Mouse (Mus musculus) liver, embryonic 14.5 days (tissue): ENCODE results near the gene Ltb. TPM values are rescaled to one million over a fixed set of nuclear protein-coding genes. Genes with fewer than 3 reads are reported as not detected.
A peak's percentile ranks its signal among the peaks of the same experiment; 100 is the strongest.

ENCODE experiments used
- ATAC-seq: fragments of 200-750 bp; cut with Nextera tagmentation; 2 replicates; pipeline ENCODE4 v1.8.0; 2017; ENCODE audit warnings: moderate number of reproducible peaks, mild to moderate bottlenecking, moderate library complexity; ENCODE audit not compliant: insufficient read depth
- DNase-seq, 3 experiments: peaks; one replicate each; pipeline ENCODE4 v3.0.0-alpha.2; 2012 to 2013; ENCODE audit warnings: low read depth in 3 of 3, low spot score in 3 of 3
- H3K27ac ChIP-seq: fragments of 300-500 bp; sonication (generic); 2 replicates; pipeline ENCODE4 v1.5.1; 2014; ENCODE audit warnings: moderate library complexity, mild to moderate bottlenecking, control low read depth, inconsistent platforms
- H3K27me3 ChIP-seq: fragments of 300-500 bp; sonication (generic); 2 replicates; pipeline ENCODE4 v1.6.1; 2014; ENCODE audit warnings: mild to moderate bottlenecking, low read length, moderate library complexity; ENCODE audit not compliant: control insufficient read depth, insufficient read depth
- H3K36me3 ChIP-seq: fragments of 300-500 bp; sonication (generic); replicated peaks from 2 replicates; pipeline ENCODE4 v1.6.1; 2014; ENCODE audit warnings: low read depth; ENCODE audit not compliant: control insufficient read depth, insufficient read depth
- H3K4me1 ChIP-seq, 2 experiments: fragments of 200-500 bp in 1 of 2; fragments of 300-500 bp in 1 of 2; sonication (generic) in 1 of 2; replicated peaks; 2 replicates each; pipeline ENCODE4 v1.6.1; 2012 to 2014; ENCODE audit warnings: antibody characterized with exemption in 1 of 2, inconsistent platforms in 1 of 2, low read length in 1 of 2; ENCODE audit not compliant: control insufficient read depth in 2 of 2, insufficient read depth in 2 of 2
- H3K4me2 ChIP-seq: fragments of 300-500 bp; sonication (generic); 2 replicates; pipeline ENCODE4 v1.6.1; 2014; ENCODE audit warnings: low read depth, mild to moderate bottlenecking, control low read depth, moderate library complexity
- H3K4me3 ChIP-seq, 2 experiments: fragments of 200-500 bp in 1 of 2; fragments of 300-500 bp in 1 of 2; sonication (generic) in 1 of 2; 2 replicates each; pipeline ENCODE4 v1.5.1; 2012 to 2014; ENCODE audit warnings: low read depth in 2 of 2, low read length in 2 of 2, mild to moderate bottlenecking in 2 of 2, control low read depth in 1 of 2, inconsistent platforms in 1 of 2, moderate library complexity in 1 of 2; ENCODE audit not compliant: insufficient read depth in 1 of 2
- H3K9ac ChIP-seq: fragments of 300-500 bp; sonication (generic); replicated peaks from 2 replicates; pipeline ENCODE4 v1.6.1; 2014; ENCODE audit warnings: mild to moderate bottlenecking, control low read depth, moderate library complexity
- H3K9me3 ChIP-seq: fragments of 300-500 bp; sonication (generic); 2 replicates; pipeline ENCODE4 v1.6.1; 2016; ENCODE audit warnings: low read length, mixed read lengths; ENCODE audit not compliant: control insufficient read depth
- CTCF ChIP-seq: IDR thresholded peaks from 2 replicates; pipeline ENCODE4 v1.5.1; 2016; ENCODE audit warnings: antibody characterized with exemption, low read depth, control low read depth
- EP300 ChIP-seq: IDR thresholded peaks from 2 replicates; pipeline ENCODE4 v1.6.1; 2016; ENCODE audit warnings: antibody characterized with exemption, low read depth
- WGBS: fragments of 180-500 bp; shearing (Covaris S2); extraction: QIAGEN DNeasy Blood & Tissue Kit; methylation state at CpG from one replicate; pipeline ENCODE4 v1.1.7; 2014; ENCODE audit not compliant: insufficient replicate concordance; 5-methylcytosine and 5-hydroxymethylcytosine counted together
- polyA plus RNA-seq, 2 experiments: library from polyadenylated mRNA; depleted of rRNA in 1 of 2; stranded (reverse) in 1 of 2; unstranded in 1 of 2; fragments of >200 nt; fragmentation: Nextera tagmentation in 1 of 2; extraction: Ambion mirVana in 1 of 2; gene quantifications; 2 replicates each; pipeline versions ENCODE4 v1.2.1 to v1.2.3; 2012 to 2014

Ltb gene
- polyA plus RNA-seq, 2 experiments, result 0.28 to 0.70 TPM

GRCm38 (mm10) chr17:35187959-35188610, 6.2 kb upstream of the Ltb start, which contains the start of gene Lst1:
Lst1 (minus strand) TSS chr17:35188439.
- H3K4me3 ChIP-seq, result 0 out of 4 replicates have a peak within 1 kb of the TSS, but pooled peaks have one; percentile 2 to 41
- ATAC-seq (no peak), DNase-seq (no peak)
- TF ChIP-seq CTCF, result no peak
- no peak for TF ChIP-seq EP300
- H3K9ac ChIP-seq, result no peak within 1 kb of the TSS
- H3K4me2 ChIP-seq, result peak within 1 kb of the TSS; percentile 15; the same call in 1 of the 2 replicates
- H3K4me1 ChIP-seq, result peaks cover 3 to 11% of the 10 kb centered on the region in 2 experiments; a peak in 3 of 4 replicates
- 34% methylated on average over 7 of the region's 7 CpGs for WGBS
- H3K27ac ChIP-seq, result no peak within 1 kb of the TSS
- H3K27me3 ChIP-seq, result no peaks in the 10 kb centered on the region
- H3K9me3 ChIP-seq, result no peaks in the 10 kb centered on the region
- H3K36me3 ChIP-seq, result no peaks in the 10 kb centered on the region

- Histone ChIP-seq H3K27ac (no peak overlapping the region), H3K4me2 (no peak overlapping the region)
- WGBS, result 0% methylated on average over 1 of the region's 1 CpGs
Measured at GRCm38 (mm10) chr17:35189186-35189585, 5.1 kb upstream of the Ltb start.

GRCm38 (mm10) chr17:35190096-35190495, 4.1 kb upstream of the Ltb start:
- Histone ChIP-seq H3K4me1 (peaks cover 3 to 11% of the 10 kb centered on the region in 2 experiments; a peak in 3 of 4 replicates), H3K9ac (no peak overlapping the region), H3K27ac (no peak overlapping the region), H3K9me3 (no peaks in the 10 kb centered on the region), H3K4me2 (no peak overlapping the region; the same call in 1 of the 2 replicates), H3K36me3 (no peaks in the 10 kb centered on the region), H3K4me3 (no peak overlapping the region), H3K27me3 (peaks cover 6% of the 10 kb centered on the region)
- ATAC-seq (no peak), DNase-seq (no peak)
- no peak for TF ChIP-seq CTCF
- no peak for TF ChIP-seq EP300
- 10% methylated on average over 4 of the region's 4 CpGs for WGBS

More at GRCm38 (mm10) chr17:35189186-35189585, 5.1 kb upstream of the Ltb start:
- ATAC-seq (no peak), DNase-seq (no peak)
- Histone ChIP-seq H3K4me1 (peaks cover 3 to 11% of the 10 kb centered on the region in 2 experiments; a peak in 3 of 4 replicates), H3K4me3 (no peak overlapping the region), H3K9ac (no peak overlapping the region), H3K27me3 (no peaks in the 10 kb centered on the region; the same call in 1 of the 2 replicates), H3K9me3 (no peaks in the 10 kb centered on the region), H3K36me3 (no peaks in the 10 kb centered on the region)
- TF ChIP-seq CTCF, result no peak
- TF ChIP-seq EP300, result no peak

- 42% methylated on average over 2 of the region's 2 CpGs for WGBS
- H3K9ac ChIP-seq, result no peak overlapping the region
- no peaks in the 10 kb centered on the region for H3K9me3 ChIP-seq
- no peak overlapping the region for H3K4me3 ChIP-seq
- peaks cover 0 to 13% of the 10 kb centered on the region in 2 experiments; a peak in 2 of 4 replicates for H3K4me1 ChIP-seq
- H3K4me2 ChIP-seq, result no peak overlapping the region
- ATAC-seq (no peak), DNase-seq (no peak)
- TF ChIP-seq EP300 (no peak), CTCF (peak; percentile 27; the same call in 1 of the 2 replicates)
- no peaks in the 10 kb centered on the region for H3K36me3 ChIP-seq
- H3K27ac ChIP-seq, result no peak overlapping the region
- peaks cover 14% of the 10 kb centered on the region for H3K27me3 ChIP-seq
Measured at GRCm38 (mm10) chr17:35191723-35192122, 2.5 kb upstream of the Ltb start.

- Histone ChIP-seq H3K4me2 (no peak overlapping the region), H3K27me3 (peaks cover 14% of the 10 kb centered on the region), H3K27ac (no peak overlapping the region), H3K4me1 (peaks cover 0 to 13% of the 10 kb centered on the region in 2 experiments; a peak in 2 of 4 replicates), H3K9me3 (no peaks in the 10 kb centered on the region), H3K4me3 (no peak overlapping the region), H3K36me3 (no peaks in the 10 kb centered on the region), H3K9ac (no peak overlapping the region)
- no peak for TF ChIP-seq EP300
- TF ChIP-seq CTCF, result no peak
- WGBS, result 46% methylated on average over 5 of the region's 5 CpGs
- no peak for ATAC-seq
- no peak for DNase-seq
Measured at GRCm38 (mm10) chr17:35192924-35193323, 1.3 kb upstream of the Ltb start.
